Mouse (Mus musculus) hindbrain, embryonic 13.5 days (tissue): Measurements from ENCODE around the gene Ckap2l. TPM values are rescaled to one million over a fixed set of nuclear protein-coding genes. Genes with fewer than 3 reads are reported as not detected.

Source experiments
- ATAC-seq: fragments of 200-750 bp; cut with Nextera tagmentation; 2 replicates; pipeline ENCODE4 v1.8.0; 2017; ENCODE audit warnings: moderate TSS enrichment; ENCODE audit not compliant: low FRiP score
- H3K27ac ChIP-seq: fragments of 300-500 bp; sonication (generic); 2 replicates; pipeline ENCODE4 v1.5.1; 2015; ENCODE audit warnings: inconsistent platforms, mild to moderate bottlenecking, moderate library complexity
- H3K27me3 ChIP-seq: fragments of 300-500 bp; sonication (generic); 2 replicates; pipeline ENCODE4 v1.6.1; 2015; ENCODE audit warnings: mild to moderate bottlenecking, inconsistent platforms
- H3K36me3 ChIP-seq: fragments of 300-500 bp; sonication (generic); 2 replicates; pipeline ENCODE4 v1.6.1; 2015; ENCODE audit warnings: mild to moderate bottlenecking, inconsistent platforms
- H3K4me1 ChIP-seq: fragments of 300-500 bp; sonication (generic); replicated peaks from 2 replicates; pipeline ENCODE4 v1.6.1; 2015; ENCODE audit warnings: inconsistent platforms
- H3K4me2 ChIP-seq: fragments of 300-500 bp; sonication (generic); 2 replicates; pipeline ENCODE4 v1.6.1; 2015; ENCODE audit warnings: inconsistent platforms, mild to moderate bottlenecking, moderate library complexity
- H3K4me3 ChIP-seq: fragments of 300-500 bp; sonication (generic); 2 replicates; pipeline ENCODE4 v1.5.1; 2015; ENCODE audit warnings: mild to moderate bottlenecking, inconsistent platforms
- H3K9ac ChIP-seq: fragments of 300-500 bp; sonication (generic); 2 replicates; pipeline ENCODE4 v1.6.1; 2015; ENCODE audit warnings: mild to moderate bottlenecking, inconsistent platforms
- H3K9me3 ChIP-seq: fragments of 300-500 bp; sonication (generic); 2 replicates; pipeline ENCODE4 v1.6.1; 2016; ENCODE audit warnings: inconsistent platforms
- WGBS: fragments of 180-500 bp; shearing (Covaris S2); methylation state at CpG from one replicate; pipeline ENCODE4 v1.1.7; 2015; 5-methylcytosine and 5-hydroxymethylcytosine counted together
- polyA plus RNA-seq: library from polyadenylated mRNA; unstranded; fragments of >200 nt; fragmentation: Nextera tagmentation; extraction: Ambion mirVana; gene quantifications from 2 replicates; pipeline ENCODE4 v1.2.1, GENCODE M21; 2015

Gene Ckap2l
- polyA plus RNA-seq, 1 experiment from 2014 or later = 10.1 TPM

- no peak overlapping the region for H3K4me3 ChIP-seq
- H3K36me3 ChIP-seq = no peaks in the 10 kb centered on the region
- no peak overlapping the region for H3K4me2 ChIP-seq
- no peak overlapping the region for H3K9ac ChIP-seq
- no peaks in the 10 kb centered on the region for H3K27me3 ChIP-seq
- H3K4me1 ChIP-seq = peaks cover 4% of the 10 kb centered on the region; the same call in 1 of the 2 replicates
- H3K9me3 ChIP-seq = no peaks in the 10 kb centered on the region
- 72% methylated on average over 3 of the region's 3 CpGs for WGBS
- ATAC-seq = no peak
- no peak overlapping the region for H3K27ac ChIP-seq
Observed at GRCm38 (mm10) chr2:129260646-129261045, 36.4 kb downstream of the Ckap2l start.

GRCm38 (mm10) chr2:129258475-129259211 is 38.4 kb downstream of the Ckap2l start:
- Histone ChIP-seq H3K4me2 (peak overlapping the region; percentile 36; the same call in 1 of the 2 replicates), H3K36me3 (no peaks in the 10 kb centered on the region), H3K9ac (peak overlapping the region; percentile 49; the same call in 1 of the 2 replicates), H3K9me3 (no peaks in the 10 kb centered on the region), H3K27me3 (no peaks in the 10 kb centered on the region), H3K4me1 (peaks cover 4% of the 10 kb centered on the region; the same call in 1 of the 2 replicates), H3K27ac (no peak overlapping the region), H3K4me3 (no peak overlapping the region)
- peak; percentile 82 for ATAC-seq
- 36% methylated on average over 7 of the region's 7 CpGs for WGBS

- ATAC-seq = no peak; the same call in 1 of the 2 replicates
- H3K27ac ChIP-seq = no peak overlapping the region
- H3K4me2 ChIP-seq = no peak overlapping the region
- H3K4me3 ChIP-seq = no peak overlapping the region
- H3K4me1 ChIP-seq = peaks cover 4% of the 10 kb centered on the region; the same call in 1 of the 2 replicates
- H3K36me3 ChIP-seq = no peaks in the 10 kb centered on the region
- H3K27me3 ChIP-seq = no peaks in the 10 kb centered on the region
- H3K9me3 ChIP-seq = no peaks in the 10 kb centered on the region
- 96% methylated on average over 3 of the region's 3 CpGs for WGBS
- no peak overlapping the region; the same call in 1 of the 2 replicates for H3K9ac ChIP-seq
Observed at GRCm38 (mm10) chr2:129258056-129258455, 39.0 kb downstream of the Ckap2l start.

- no peak overlapping the region for H3K9ac ChIP-seq
- H3K27ac ChIP-seq = no peak overlapping the region
- no peaks in the 10 kb centered on the region for H3K9me3 ChIP-seq
- no peaks in the 10 kb centered on the region for H3K27me3 ChIP-seq
- peaks cover 4% of the 10 kb centered on the region; the same call in 1 of the 2 replicates for H3K4me1 ChIP-seq
- no peak overlapping the region for H3K4me3 ChIP-seq
- ATAC-seq = no peak
- WGBS = 75% methylated on average over 4 of the region's 4 CpGs
- H3K4me2 ChIP-seq = no peak overlapping the region
- H3K36me3 ChIP-seq = no peaks in the 10 kb centered on the region
Observed at GRCm38 (mm10) chr2:129256006-129256405, 41.0 kb downstream of the Ckap2l start.

- peaks cover 4% of the 10 kb centered on the region; the same call in 1 of the 2 replicates for H3K4me1 ChIP-seq
- H3K27me3 ChIP-seq = no peaks in the 10 kb centered on the region
- no peak overlapping the region for H3K4me3 ChIP-seq
- H3K4me2 ChIP-seq = no peak overlapping the region
- H3K36me3 ChIP-seq = no peaks in the 10 kb centered on the region
- no peak for ATAC-seq
- no peaks in the 10 kb centered on the region for H3K9me3 ChIP-seq
- H3K27ac ChIP-seq = no peak overlapping the region
- WGBS = 81% methylated on average over 2 of the region's 2 CpGs
- H3K9ac ChIP-seq = no peak overlapping the region
Observed at GRCm38 (mm10) chr2:129254076-129254475, 42.9 kb downstream of the Ckap2l start.

- WGBS = 83% methylated on average over 2 of the region's 2 CpGs
- no peak overlapping the region for H3K4me3 ChIP-seq
- H3K36me3 ChIP-seq = no peaks in the 10 kb centered on the region
- no peak overlapping the region for H3K4me2 ChIP-seq
- no peaks in the 10 kb centered on the region for H3K9me3 ChIP-seq
- peaks cover 4% of the 10 kb centered on the region; the same call in 1 of the 2 replicates for H3K4me1 ChIP-seq
- H3K27ac ChIP-seq = no peak overlapping the region
- H3K9ac ChIP-seq = no peak overlapping the region
- no peak for ATAC-seq
- H3K27me3 ChIP-seq = no peaks in the 10 kb centered on the region
Observed at GRCm38 (mm10) chr2:129253631-129253970, 43.4 kb downstream of the Ckap2l start.

GRCm38 (mm10) chr2:129252836-129253630 is 44.0 kb downstream of the Ckap2l start:
- H3K36me3 ChIP-seq = no peaks in the 10 kb centered on the region
- H3K4me2 ChIP-seq = no peak overlapping the region
- H3K4me3 ChIP-seq = no peak overlapping the region
- no peak overlapping the region for H3K9ac ChIP-seq
- no peak overlapping the region for H3K27ac ChIP-seq
- H3K27me3 ChIP-seq = no peaks in the 10 kb centered on the region
- H3K4me1 ChIP-seq = no peaks in the 10 kb centered on the region
- H3K9me3 ChIP-seq = no peaks in the 10 kb centered on the region
- WGBS = 88% methylated on average over 19 of the region's 19 CpGs
- ATAC-seq = no peak

- no peaks in the 10 kb centered on the region for H3K27me3 ChIP-seq
- 81% methylated on average over 1 of the region's 1 CpGs for WGBS
- H3K9me3 ChIP-seq = no peaks in the 10 kb centered on the region
- no peak overlapping the region for H3K27ac ChIP-seq
- no peak for ATAC-seq
- H3K9ac ChIP-seq = no peak overlapping the region
- H3K4me1 ChIP-seq = no peaks in the 10 kb centered on the region
- H3K4me2 ChIP-seq = no peak overlapping the region
- no peaks in the 10 kb centered on the region for H3K36me3 ChIP-seq
- H3K4me3 ChIP-seq = no peak overlapping the region
Observed at GRCm38 (mm10) chr2:129249321-129249720, 47.7 kb downstream of the Ckap2l start.

- Histone ChIP-seq H3K9me3 (no peaks in the 10 kb centered on the region), H3K9ac (no peak overlapping the region), H3K36me3 (no peaks in the 10 kb centered on the region), H3K27ac (no peak overlapping the region), H3K4me2 (no peak overlapping the region), H3K27me3 (no peaks in the 10 kb centered on the region), H3K4me3 (no peak overlapping the region), H3K4me1 (no peaks in the 10 kb centered on the region)
- 93% methylated on average over 7 of the region's 7 CpGs for WGBS
- ATAC-seq = no peak
Observed at GRCm38 (mm10) chr2:129247707-129248121, 49.3 kb downstream of the Ckap2l start.

- 93% methylated on average over 12 of the region's 12 CpGs for WGBS
- no peak overlapping the region for H3K27ac ChIP-seq
- H3K4me3 ChIP-seq = no peak overlapping the region
- no peak for ATAC-seq
- no peaks in the 10 kb centered on the region for H3K4me1 ChIP-seq
- H3K4me2 ChIP-seq = no peak overlapping the region
- no peaks in the 10 kb centered on the region for H3K27me3 ChIP-seq
- no peak overlapping the region for H3K9ac ChIP-seq
- no peaks in the 10 kb centered on the region for H3K36me3 ChIP-seq
- no peaks in the 10 kb centered on the region for H3K9me3 ChIP-seq
Observed at GRCm38 (mm10) chr2:129246924-129247323, 50.1 kb downstream of the Ckap2l start.

GRCm38 (mm10) chr2:129246436-129246835 is 50.6 kb downstream of the Ckap2l start:
- H3K4me3 ChIP-seq = no peak overlapping the region
- no peak overlapping the region for H3K27ac ChIP-seq
- H3K27me3 ChIP-seq = no peaks in the 10 kb centered on the region
- no peak for ATAC-seq
- no peak overlapping the region for H3K4me2 ChIP-seq
- no peaks in the 10 kb centered on the region for H3K36me3 ChIP-seq
- 86% methylated on average over 7 of the region's 7 CpGs for WGBS
- no peaks in the 10 kb centered on the region for H3K4me1 ChIP-seq
- no peaks in the 10 kb centered on the region for H3K9me3 ChIP-seq
- H3K9ac ChIP-seq = no peak overlapping the region

- no peak for ATAC-seq
- H3K9ac ChIP-seq = no peak overlapping the region
- no peaks in the 10 kb centered on the region for H3K9me3 ChIP-seq
- H3K27ac ChIP-seq = no peak overlapping the region
- 66% methylated on average over 5 of the region's 5 CpGs for WGBS
- no peaks in the 10 kb centered on the region for H3K27me3 ChIP-seq
- no peak overlapping the region for H3K4me2 ChIP-seq
- H3K36me3 ChIP-seq = no peaks in the 10 kb centered on the region
- H3K4me3 ChIP-seq = no peak overlapping the region
- H3K4me1 ChIP-seq = no peaks in the 10 kb centered on the region
Observed at GRCm38 (mm10) chr2:129245618-129246017, 51.4 kb downstream of the Ckap2l start.
